7 mouse cellular contexts compared by ENCODE assay signal in the genomic region with DNA sequence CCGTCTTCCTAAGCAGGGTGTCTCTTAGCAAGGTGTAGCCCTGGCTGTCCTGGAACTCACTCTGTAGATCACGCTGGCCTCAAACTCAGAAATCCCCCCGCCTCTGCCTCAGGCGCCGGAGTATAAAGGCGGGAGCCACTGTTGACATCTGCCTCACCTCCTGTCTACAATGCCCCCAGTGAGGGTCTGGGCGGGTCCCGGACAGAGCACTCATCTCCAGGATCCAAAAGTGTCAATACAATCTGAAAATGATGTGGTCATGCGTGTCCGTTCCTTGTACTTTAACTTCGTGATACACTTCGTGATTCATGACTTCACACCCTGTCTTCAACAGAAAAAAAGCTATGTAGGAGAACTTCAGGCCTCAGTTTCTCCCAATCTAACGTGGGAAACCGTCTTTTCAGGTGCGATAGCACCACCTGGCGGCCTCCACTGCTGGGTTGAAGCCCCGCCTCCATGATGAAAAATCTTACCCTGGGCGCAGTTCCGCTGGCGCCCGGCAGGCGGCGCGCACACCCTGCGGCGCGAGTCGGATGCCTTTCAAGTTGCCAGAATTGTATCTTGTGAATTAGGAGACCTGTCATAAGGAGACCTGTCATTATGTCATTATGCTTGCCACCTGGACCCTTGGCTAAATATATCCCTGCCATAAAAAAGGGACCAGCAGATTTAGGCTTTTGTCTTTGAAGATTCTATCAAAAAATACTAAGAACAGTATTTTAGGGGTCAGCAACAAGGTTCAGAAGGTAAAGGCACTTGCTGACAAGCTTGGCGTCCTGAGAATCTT. TPM values are rescaled to one million over a fixed set of nuclear protein-coding genes. Genes with fewer than 3 reads are reported as not detected.
DNase-seq lines count a peak whose midpoint lies in the region; ATAC-seq and TF ChIP-seq lines count a peak whose summit lies in the region.

No protein-coding gene starts in this region.

- H3K9ac ChIP-seq in intestine, postnatal 0 days (ENCODE audit: low read depth, low read length): no peak overlapping the region
- no peak overlapping the region for H3K9ac ChIP-seq in limb, embryonic 11.5 days (ENCODE audit: low read length)
- no peak overlapping the region for H3K9ac ChIP-seq in midbrain, embryonic 13.5 days (replicated peaks)

- TF ChIP-seq CTCF in intestine, postnatal 0 days (IDR thresholded peaks at IDR 0.05; ENCODE audit: low read depth): peak; percentile 100
- TF ChIP-seq CTCF in small intestine, adult 2 months (IDR thresholded peaks at IDR 0.05; ENCODE audit: extremely low read depth, insufficient read length, insufficient replicate concordance, low read depth, low read length): peak; percentile 100

- peaks cover 7% of the 10 kb centered on the region; the same call in 1 of the 2 replicates for H3K4me1 ChIP-seq in intestine, postnatal 0 days (replicated peaks; ENCODE audit: control insufficient read depth, insufficient read depth, low read length)
- peaks cover 32% of the 10 kb centered on the region for H3K4me1 ChIP-seq in limb, embryonic 11.5 days (ENCODE audit: control insufficient read depth, insufficient read depth, low read length)
- peaks cover 48% of the 10 kb centered on the region for H3K4me1 ChIP-seq in midbrain, embryonic 13.5 days (replicated peaks)
- H3K4me1 ChIP-seq in small intestine, adult 2 months (ENCODE audit: control insufficient read depth, insufficient read depth, insufficient read length, low read length): peaks cover 16% of the 10 kb centered on the region

- peaks cover 21% of the 10 kb centered on the region for H3K27me3 ChIP-seq in intestine, postnatal 0 days (replicated peaks; ENCODE audit: control insufficient read depth, insufficient read depth, low read length)
- peaks cover 31% of the 10 kb centered on the region for H3K27me3 ChIP-seq in limb, embryonic 11.5 days (ENCODE audit: control insufficient read depth, insufficient read depth, low read length)
- H3K27me3 ChIP-seq in midbrain, embryonic 13.5 days: peaks cover 37% of the 10 kb centered on the region
- H3K27me3 ChIP-seq in small intestine, adult 2 months (ENCODE audit: control insufficient read depth, insufficient read depth, low read length): peaks cover 18% of the 10 kb centered on the region

- peak; percentile 33 for ATAC-seq in granulocyte monocyte progenitor cell, adult 5-6 weeks (replicated peaks; ENCODE audit: poor library complexity, severe bottlenecking)
- no peak for ATAC-seq in intestine, postnatal 0 days
- no peak for ATAC-seq in limb, embryonic 11.5 days (ENCODE audit: insufficient number of reproducible peaks, low FRiP score, low TSS enrichment, low read depth)
- ATAC-seq in midbrain, embryonic 13.5 days: no peak

- no peaks in the 10 kb centered on the region for H3K9me3 ChIP-seq in intestine, postnatal 0 days (ENCODE audit: control insufficient read depth)
- peaks cover 3% of the 10 kb centered on the region; the same call in 1 of the 2 replicates for H3K9me3 ChIP-seq in limb, embryonic 11.5 days (ENCODE audit: control insufficient read depth, low read length)
- H3K9me3 ChIP-seq in midbrain, embryonic 13.5 days: no peaks in the 10 kb centered on the region

- peak; percentile 96 to 97 for DNase-seq in adrenal gland, adult 18-20 months (ENCODE audit: low spot score in 2 of 2)
- peak; percentile 91 for DNase-seq in embryo, embryonic 11 days
- peak; percentile 96 for DNase-seq in limb, embryonic 11.5 days (ENCODE audit: low spot score)

- peaks cover 2% of the 10 kb centered on the region; the same call in 1 of the 2 replicates for H3K36me3 ChIP-seq in intestine, postnatal 0 days (ENCODE audit: control insufficient read depth, insufficient read depth)
- no peaks in the 10 kb centered on the region for H3K36me3 ChIP-seq in limb, embryonic 11.5 days (ENCODE audit: control insufficient read depth, insufficient read depth, low read length)
- H3K36me3 ChIP-seq in midbrain, embryonic 13.5 days: no peaks in the 10 kb centered on the region
- H3K36me3 ChIP-seq in small intestine, adult 2 months (ENCODE audit: control insufficient read depth, insufficient read depth, low read length): no peaks in the 10 kb centered on the region

- WGBS in intestine, postnatal 0 days: 11% methylated on average over 29 of the region's 29 CpGs
- WGBS in limb, embryonic 11.5 days: 11% methylated on average over 29 of the region's 29 CpGs
- 13% methylated on average over 29 of the region's 29 CpGs for whole genome bisulfite sequencing in midbrain, embryonic 13.5 days
- WGBS in small intestine, adult 2 months: 14% methylated on average over 29 of the region's 29 CpGs

- peak overlapping the region; percentile 90 for H3K4me2 ChIP-seq in intestine, postnatal 0 days (replicated peaks; ENCODE audit: low read depth)
- no peak overlapping the region for H3K4me2 ChIP-seq in limb, embryonic 11.5 days (ENCODE audit: low read depth, severe bottlenecking)
- peak overlapping the region; percentile 91 for H3K4me2 ChIP-seq in midbrain, embryonic 13.5 days (replicated peaks)

- 0 out of 2 replicates have a peak overlapping the region, but pooled peaks have one; percentile 92 for H3K27ac ChIP-seq in intestine, postnatal 0 days (ENCODE audit: low read depth, low read length)
- H3K27ac ChIP-seq in limb, embryonic 11.5 days (replicated peaks; ENCODE audit: low read depth, low read length): no peak overlapping the region
- H3K27ac ChIP-seq in midbrain, embryonic 13.5 days: no peak overlapping the region
- peak overlapping the region; percentile 74 for H3K27ac ChIP-seq in small intestine, adult 2 months (ENCODE audit: insufficient read depth, low read depth, low read length)

- no peak for TF ChIP-seq POLR2A in small intestine, adult 2 months (IDR thresholded peaks at IDR 0.05; ENCODE audit: low read depth, low read length)

- no peak overlapping the region for H3K4me3 ChIP-seq in intestine, postnatal 0 days (ENCODE audit: low read depth, low read length)
- no peak overlapping the region for H3K4me3 ChIP-seq in limb, embryonic 11.5 days (ENCODE audit: low read depth, low read length)
- 0 out of 2 replicates have a peak overlapping the region, but pooled peaks have one; percentile 81 for H3K4me3 ChIP-seq in midbrain, embryonic 13.5 days (replicated peaks)
- no peak overlapping the region for H3K4me3 ChIP-seq in small intestine, adult 2 months (ENCODE audit: low read depth, low read length)

RNA-seq across cellular contexts. Expression of a gene that starts 1.7 kb away (rescaled TPM):
- 1 to 10 TPM; 3.6 to 4.3 TPM for total RNA-seq in adrenal gland, adult 18-20 months (2021)
- 21.2 and 22.5 TPM in 2 replicates for total RNA-seq in granulocyte monocyte progenitor cell, adult 5-6 weeks (2014; fragmentation: Nextera tagmentation)
- 32.4 and 36.7 TPM in 2 replicates for total RNA-seq in granulocyte monocyte progenitor cell, adult 5-6 weeks (2017)
- polyA plus RNA-seq in intestine, postnatal 0 days (2015; fragmentation: Nextera tagmentation; extraction: Ambion mirVana): 8.7 and 13.2 TPM in 2 replicates
- polyA plus RNA-seq in limb, embryonic 11.5 days (2014; fragmentation: Nextera tagmentation; extraction: Ambion mirVana): 11.8 and 12.9 TPM in 2 replicates
- 3.8 and 3.9 TPM in 2 replicates for polyA plus RNA-seq in midbrain, embryonic 13.5 days (2015; fragmentation: Nextera tagmentation; extraction: Ambion mirVana)
- 10.7 and 23.9 TPM in 2 replicates for polyA plus RNA-seq in small intestine, adult 2 months (2012; rRNA removed)

RNA-seq across cellular contexts. Expression of a gene that starts 4.2 kb away (rescaled TPM):
- 100 to 1,000 TPM in 1 of 2 experiments, 10 to 100 TPM in 1; 92.0 to 107 TPM for total RNA-seq in adrenal gland, adult 18-20 months (2021)
- 62.9 and 64.6 TPM in 2 replicates for total RNA-seq in granulocyte monocyte progenitor cell, adult 5-6 weeks (2014; fragmentation: Nextera tagmentation)
- total RNA-seq in granulocyte monocyte progenitor cell, adult 5-6 weeks (2017): 39.1 and 40.4 TPM in 2 replicates
- 62.0 and 62.8 TPM in 2 replicates for polyA plus RNA-seq in intestine, postnatal 0 days (2015; fragmentation: Nextera tagmentation; extraction: Ambion mirVana)
- polyA plus RNA-seq in limb, embryonic 11.5 days (2014; fragmentation: Nextera tagmentation; extraction: Ambion mirVana): 133 and 138 TPM in 2 replicates
- polyA plus RNA-seq in midbrain, embryonic 13.5 days (2015; fragmentation: Nextera tagmentation; extraction: Ambion mirVana): 231 TPM in 2 replicates
- polyA plus RNA-seq in small intestine, adult 2 months (2012; rRNA removed): 86.4 and 104 TPM in 2 replicates

RNA-seq across cellular contexts. Expression of a gene that starts 8.4 kb away (rescaled TPM):
- total RNA-seq in adrenal gland, adult 18-20 months (2021): 1 to 10 TPM; 1.0 to 2.2 TPM
- total RNA-seq in granulocyte monocyte progenitor cell, adult 5-6 weeks (2014; fragmentation: Nextera tagmentation): not detected in 2 replicates
- 0.26 TPM in 1 of 2 replicates, not detected in the other for total RNA-seq in granulocyte monocyte progenitor cell, adult 5-6 weeks (2017)
- 0.21 and 0.47 TPM in 2 replicates for polyA plus RNA-seq in intestine, postnatal 0 days (2015; fragmentation: Nextera tagmentation; extraction: Ambion mirVana)
- polyA plus RNA-seq in limb, embryonic 11.5 days (2014; fragmentation: Nextera tagmentation; extraction: Ambion mirVana): 0.21 and 0.34 TPM in 2 replicates
- 2.2 and 2.3 TPM in 2 replicates for polyA plus RNA-seq in midbrain, embryonic 13.5 days (2015; fragmentation: Nextera tagmentation; extraction: Ambion mirVana)
- 3.0 and 5.9 TPM in 2 replicates for polyA plus RNA-seq in small intestine, adult 2 months (2012; rRNA removed)

RNA-seq across cellular contexts. Expression of a gene that starts 14.5 kb away (rescaled TPM):
- not detected for total RNA-seq in adrenal gland, adult 18-20 months (2021)
- total RNA-seq in granulocyte monocyte progenitor cell, adult 5-6 weeks (2014; fragmentation: Nextera tagmentation): not detected in 2 replicates
- total RNA-seq in granulocyte monocyte progenitor cell, adult 5-6 weeks (2017): 0.98 TPM in 1 of 2 replicates, not detected in the other
- polyA plus RNA-seq in intestine, postnatal 0 days (2015; fragmentation: Nextera tagmentation; extraction: Ambion mirVana): 2.9 and 17.9 TPM in 2 replicates
- 6.7 TPM in 1 of 2 replicates, not detected in the other for polyA plus RNA-seq in limb, embryonic 11.5 days (2014; fragmentation: Nextera tagmentation; extraction: Ambion mirVana)
- polyA plus RNA-seq in midbrain, embryonic 13.5 days (2015; fragmentation: Nextera tagmentation; extraction: Ambion mirVana): 17.5 and 34.1 TPM in 2 replicates
- not detected in 2 replicates for polyA plus RNA-seq in small intestine, adult 2 months (2012; rRNA removed)

RNA-seq across cellular contexts. Expression of a gene that starts 16.5 kb away (rescaled TPM):
- total RNA-seq in adrenal gland, adult 18-20 months (2021): 10 to 100 TPM; 32.7 to 40.7 TPM
- total RNA-seq in granulocyte monocyte progenitor cell, adult 5-6 weeks (2014; fragmentation: Nextera tagmentation): 14.1 and 20.3 TPM in 2 replicates
- total RNA-seq in granulocyte monocyte progenitor cell, adult 5-6 weeks (2017): 17.0 and 18.7 TPM in 2 replicates
- 17.0 and 17.8 TPM in 2 replicates for polyA plus RNA-seq in intestine, postnatal 0 days (2015; fragmentation: Nextera tagmentation; extraction: Ambion mirVana)
- polyA plus RNA-seq in limb, embryonic 11.5 days (2014; fragmentation: Nextera tagmentation; extraction: Ambion mirVana): 43.1 and 43.8 TPM in 2 replicates
- 62.9 and 69.1 TPM in 2 replicates for polyA plus RNA-seq in midbrain, embryonic 13.5 days (2015; fragmentation: Nextera tagmentation; extraction: Ambion mirVana)
- polyA plus RNA-seq in small intestine, adult 2 months (2012; rRNA removed): 34.8 and 58.1 TPM in 2 replicates

Comparison
In these comparisons a context has a peak if more than half of its experiments do, and no peak if none do; other contexts are left out.
1. H3K27ac ChIP-seq: peak in intestine, postnatal 0 days (single experiment) and small intestine, adult 2 months (single experiment); none in limb, embryonic 11.5 days (single experiment) and midbrain, embryonic 13.5 days (single experiment).
2. Peak in every context shown above with its lines, with median percentiles within 50 percentile points of each other: DNase-seq.